In genomic region chr2:92392318-92393264, GRCm38 (mm10) we compare ENCODE assay signal across 8 mouse cellular contexts. TPM values are rescaled to one million over a fixed set of nuclear protein-coding genes. Genes with fewer than 3 reads are reported as not detected.
DNase-seq lines count a peak whose midpoint lies in the region; ATAC-seq and TF ChIP-seq lines count a peak whose summit lies in the region.

No protein-coding gene starts in this region.

- intact Hi-C loops in gastrocnemius, postnatal 14 days (cut with DNase I; ENCODE audit: low total_unique reads) = no loop called here
- intact Hi-C loops in gastrocnemius, postnatal 36 days (cut with DNase I) = no loop called here

- peak overlapping the region; percentile 23 for H3K4me3 ChIP-seq in forebrain, embryonic 14.5 days (ENCODE audit: low read depth, low read length)
- peak overlapping the region; percentile 47 for H3K4me3 ChIP-seq in limb, embryonic 11.5 days (ENCODE audit: low read depth, low read length)
- peak overlapping the region; percentile 64 for H3K4me3 ChIP-seq in olfactory bulb, adult 2 months (ENCODE audit: insufficient read depth, low read depth, low read length)

- peak overlapping the region; percentile 58 for H3K9ac ChIP-seq in forebrain, embryonic 14.5 days (ENCODE audit: low read length)
- peak overlapping the region; percentile 59 for H3K9ac ChIP-seq in limb, embryonic 11.5 days (ENCODE audit: low read length)

- 4% methylated on average over 26 of the region's 26 CpGs for WGBS in forebrain, embryonic 14.5 days
- WGBS in limb, embryonic 11.5 days = 1% methylated on average over 26 of the region's 26 CpGs
- 6% methylated on average over 26 of the region's 26 CpGs for WGBS in olfactory bulb, adult 2 months

- H3K36me3 ChIP-seq in forebrain, embryonic 14.5 days (ENCODE audit: control insufficient read depth, insufficient read depth, low read length) = peaks cover under 1% of the 10 kb centered on the region
- no peaks in the 10 kb centered on the region; the same call in 1 of the 2 replicates for H3K36me3 ChIP-seq in limb, embryonic 11.5 days (ENCODE audit: control insufficient read depth, insufficient read depth, low read length)

- no peaks in the 10 kb centered on the region for H3K9me3 ChIP-seq in forebrain, embryonic 14.5 days (replicated peaks; ENCODE audit: control insufficient read depth, low read length)
- no peaks in the 10 kb centered on the region for H3K9me3 ChIP-seq in limb, embryonic 11.5 days (ENCODE audit: control insufficient read depth, low read length)

- H3K4me2 ChIP-seq in forebrain, embryonic 14.5 days (ENCODE audit: low read length) = peak overlapping the region; percentile 57
- H3K4me2 ChIP-seq in limb, embryonic 11.5 days (ENCODE audit: low read depth, severe bottlenecking) = peak overlapping the region; percentile 86

- peak; percentile 53 for DNase-seq in gastrocnemius, postnatal 14 days
- no peak for DNase-seq in gastrocnemius, postnatal 36 days
- peak; percentile 74 for DNase-seq in MN1 (ENCODE audit: low spot score)
- peak; percentile 66 for DNase-seq in forebrain, embryonic 14.5 days (ENCODE audit: low spot score)
- DNase-seq in limb, embryonic 11.5 days (ENCODE audit: low spot score) = peak; percentile 90
- DNase-seq in spleen, adult 12 weeks (ENCODE audit: low spot score) = no peak
- no peak for DNase-seq in urinary bladder, postnatal 10 days (ENCODE audit: low spot score)

- no peak for ATAC-seq in forebrain, embryonic 14.5 days
- peak; percentile 16 for ATAC-seq in limb, embryonic 11.5 days (ENCODE audit: insufficient number of reproducible peaks, low FRiP score, low TSS enrichment, low read depth)

- H3K27ac ChIP-seq in forebrain, embryonic 14.5 days (ENCODE audit: low read depth, low read length) = peak overlapping the region; percentile 81
- H3K27ac ChIP-seq in limb, embryonic 11.5 days (replicated peaks; ENCODE audit: low read depth, low read length) = peak overlapping the region; percentile 84
- H3K27ac ChIP-seq in olfactory bulb, adult 2 months (ENCODE audit: insufficient read depth, low read depth, low read length) = peak overlapping the region; percentile 92

- TF ChIP-seq CTCF in olfactory bulb, adult 2 months (IDR thresholded peaks at IDR 0.05; ENCODE audit: insufficient read depth, low read depth, low read length) = no peak

- TF ChIP-seq POLR2A in olfactory bulb, adult 2 months (IDR thresholded peaks at IDR 0.05; ENCODE audit: insufficient read depth, low read depth, low read length) = no peak

- no peaks in the 10 kb centered on the region for H3K27me3 ChIP-seq in forebrain, embryonic 14.5 days (replicated peaks; ENCODE audit: control insufficient read depth, insufficient read depth, low read length)
- H3K27me3 ChIP-seq in limb, embryonic 11.5 days (ENCODE audit: control insufficient read depth, insufficient read depth, low read length) = no peaks in the 10 kb centered on the region; the same call in 1 of the 2 replicates

- H3K4me1 ChIP-seq in forebrain, embryonic 14.5 days (ENCODE audit: control insufficient read depth, insufficient read depth, low read length) = peaks cover 40% of the 10 kb centered on the region
- H3K4me1 ChIP-seq in limb, embryonic 11.5 days (ENCODE audit: control insufficient read depth, insufficient read depth, low read length) = peaks cover 39% of the 10 kb centered on the region
- H3K4me1 ChIP-seq in olfactory bulb, adult 2 months (ENCODE audit: control insufficient read depth, insufficient read depth, low read length) = peaks cover 49% of the 10 kb centered on the region

RNA-seq across cellular contexts. Expression of gene Mapk8ip1, which starts 8.5 kb away (rescaled TPM):
- total RNA-seq in gastrocnemius, postnatal 14 days (2021) = 10 to 100 TPM; 13.6 to 24.3 TPM
- total RNA-seq in gastrocnemius, postnatal 36 days (2021) = 1 to 10 TPM; 6.9 to 7.2 TPM
- 49.3 and 54.5 TPM in 2 replicates for polyA plus RNA-seq in forebrain, embryonic 14.5 days (2014; fragmentation: Nextera tagmentation; extraction: Ambion mirVana)
- 15.1 and 19.9 TPM in 2 replicates for polyA plus RNA-seq in limb, embryonic 11.5 days (2014; fragmentation: Nextera tagmentation; extraction: Ambion mirVana)
- not detected in 2 replicates for polyA plus RNA-seq in olfactory bulb, adult 2 months (2012; ENCODE audit: insufficient read depth, insufficient read length, low replicate concordance, missing spikeins)

RNA-seq across cellular contexts. Expression of gene 1700029I15Rik, which starts 10.3 kb away (rescaled TPM):
- under 1 TPM; 0.66 to 0.86 TPM for total RNA-seq in gastrocnemius, postnatal 14 days (2021)
- under 1 TPM; 0.81 to 0.99 TPM for total RNA-seq in gastrocnemius, postnatal 36 days (2021)
- 3.2 and 3.7 TPM in 2 replicates for polyA plus RNA-seq in forebrain, embryonic 14.5 days (2014; fragmentation: Nextera tagmentation; extraction: Ambion mirVana)
- polyA plus RNA-seq in limb, embryonic 11.5 days (2014; fragmentation: Nextera tagmentation; extraction: Ambion mirVana) = 1.2 and 1.9 TPM in 2 replicates
- not detected in 2 replicates for polyA plus RNA-seq in olfactory bulb, adult 2 months (2012; ENCODE audit: insufficient read depth, insufficient read length, low replicate concordance, missing spikeins)

RNA-seq across cellular contexts. Expression of gene Large2, which starts 17.9 kb away (rescaled TPM):
- under 1 TPM in 1 of 2 experiments, not detected in 1; 0.41 TPM for total RNA-seq in gastrocnemius, postnatal 14 days (2021)
- under 1 TPM; 0.52 to 0.84 TPM for total RNA-seq in gastrocnemius, postnatal 36 days (2021)
- 0.99 and 1.5 TPM in 2 replicates for polyA plus RNA-seq in forebrain, embryonic 14.5 days (2014; fragmentation: Nextera tagmentation; extraction: Ambion mirVana)
- 11.8 and 13.2 TPM in 2 replicates for polyA plus RNA-seq in limb, embryonic 11.5 days (2014; fragmentation: Nextera tagmentation; extraction: Ambion mirVana)
- polyA plus RNA-seq in olfactory bulb, adult 2 months (2012; ENCODE audit: insufficient read depth, insufficient read length, low replicate concordance, missing spikeins) = not detected in 2 replicates

RNA-seq across cellular contexts. Expression of gene Pex16, which starts 18.1 kb away (rescaled TPM):
- 10 to 100 TPM; 17.2 to 22.1 TPM for total RNA-seq in gastrocnemius, postnatal 14 days (2021)
- 10 to 100 TPM; 14.1 to 23.0 TPM for total RNA-seq in gastrocnemius, postnatal 36 days (2021)
- polyA plus RNA-seq in forebrain, embryonic 14.5 days (2014; fragmentation: Nextera tagmentation; extraction: Ambion mirVana) = 37.1 and 37.9 TPM in 2 replicates
- polyA plus RNA-seq in limb, embryonic 11.5 days (2014; fragmentation: Nextera tagmentation; extraction: Ambion mirVana) = 14.2 and 15.1 TPM in 2 replicates
- not detected in 2 replicates for polyA plus RNA-seq in olfactory bulb, adult 2 months (2012; ENCODE audit: insufficient read depth, insufficient read length, low replicate concordance, missing spikeins)

RNA-seq across cellular contexts. Expression of gene Cry2, which starts 41.3 kb away (rescaled TPM):
- 10 to 100 TPM; 22.7 to 27.3 TPM for total RNA-seq in gastrocnemius, postnatal 14 days (2021)
- total RNA-seq in gastrocnemius, postnatal 36 days (2021) = 10 to 100 TPM; 16.9 to 21.9 TPM
- polyA plus RNA-seq in forebrain, embryonic 14.5 days (2014; fragmentation: Nextera tagmentation; extraction: Ambion mirVana) = 16.1 and 24.6 TPM in 2 replicates
- polyA plus RNA-seq in limb, embryonic 11.5 days (2014; fragmentation: Nextera tagmentation; extraction: Ambion mirVana) = 18.0 and 18.1 TPM in 2 replicates
- polyA plus RNA-seq in olfactory bulb, adult 2 months (2012; ENCODE audit: insufficient read depth, insufficient read length, low replicate concordance, missing spikeins) = not detected in 2 replicates

Comparison
In these comparisons a context has a peak if more than half of its experiments do, and no peak if none do; other contexts are left out.
1. DNase-seq: peak in gastrocnemius, postnatal 14 days (single experiment), MN1 (single experiment), forebrain, embryonic 14.5 days (single experiment) and limb, embryonic 11.5 days (single experiment); none in gastrocnemius, postnatal 36 days (0 of 2), spleen, adult 12 weeks (single experiment) and urinary bladder, postnatal 10 days (single experiment).
2. Peak in every context shown above with its lines, with median percentiles within 50 percentile points of each other: H3K27ac ChIP-seq and H3K4me3 ChIP-seq.